Mouse (Mus musculus) gastrocnemius, postnatal 10 days (tissue): ENCODE results near the gene Upk1b. TPM values are rescaled to one million over a fixed set of nuclear protein-coding genes. Genes with fewer than 3 reads are reported as not detected.

Experiments
- total RNA-seq, 2 experiments: library from RNA; stranded (reverse); gene quantifications; 2 replicates each; pipeline ENCODE4 v1.2.3; 2021

Upk1b gene
- total RNA-seq, 2 experiments from 2014 or later, result not detected

Other genes with a start within 250 kb of the Upk1b start
- gene Tmem39a, start 241.6 kb downstream of the Upk1b start, total RNA-seq, result 10 to 100 TPM; 22.9 to 35.5 TPM
- gene Arhgap31, start 87.1 kb downstream of the Upk1b start, total RNA-seq, result 10 to 100 TPM; 22.1 to 28.5 TPM
- gene B4galt4, start 58.1 kb downstream of the Upk1b start, total RNA-seq, result 1 to 10 TPM; 5.5 to 5.7 TPM
- gene 4930435E12Rik, start 28.4 kb upstream of the Upk1b start, total RNA-seq, result not detected
- 1 to 10 TPM; 1.4 to 1.6 TPM for gene Igsf11, start 92.3 kb upstream of the Upk1b start, total RNA-seq